Mouse (Mus musculus): ENCODE data around the gene Acap3. TPM values are rescaled to one million over a fixed set of nuclear protein-coding genes. Genes with fewer than 3 reads are reported as not detected.

Gene Acap3
- total and polyA plus RNA-seq, 3 experiments: 24.5 to 39.1 TPM; not detected in 1

- TF ChIP-seq USF1 (IDR thresholded peaks at IDR 0.05; ENCODE audit: low read depth, low read length): no peak
- TF ChIP-seq ZKSCAN1 (IDR thresholded peaks at IDR 0.05; ENCODE audit: low read depth, low read length): no peak
- no peak for TF ChIP-seq POLR2AphosphoS2 (IDR thresholded peaks at IDR 0.05; ENCODE audit: low read length)
- TF ChIP-seq GABPA (IDR thresholded peaks at IDR 0.05; ENCODE audit: low read depth, low read length): peak; percentile 65; the same call in 1 of the 2 replicates
- TF ChIP-seq CHD2 (IDR thresholded peaks at IDR 0.05; ENCODE audit: low read length): no peak
- no peak for TF ChIP-seq TBP (IDR thresholded peaks at IDR 0.05; ENCODE audit: low read depth, low read length)
- TF ChIP-seq RAD21 (IDR thresholded peaks at IDR 0.05; ENCODE audit: low read depth, low read length): no peak
- peak; percentile 71 for TF ChIP-seq MXI1 (IDR thresholded peaks at IDR 0.05; ENCODE audit: low read depth, low read length)
- TF ChIP-seq ZC3H11A (IDR thresholded peaks at IDR 0.05; ENCODE audit: low read depth, low read length): no peak
- TF ChIP-seq TCF12 (IDR thresholded peaks at IDR 0.05; ENCODE audit: low read depth, low read length): no peak; the same call in 1 of the 2 replicates
These were observed 2.8 kb downstream of the Acap3 start (continued) for GRCm38 (mm10) chr4:155894311-155894881.

GRCm38 (mm10) chr4:155895216-155895615 lies 3.6 kb downstream of the Acap3 start:
- H3K36me3 ChIP-seq (ENCODE audit: control insufficient read depth in 1 of 2, insufficient read depth in 2 of 2, low read length in 2 of 2): peaks cover 2 to 4% of the 10 kb centered on the region in 2 experiments; a peak in 3 of 4 replicates

GRCm38 (mm10) chr4:155895826-155896225 lies 4.2 kb downstream of the Acap3 start:
- Histone ChIP-seq H3K27ac (ENCODE audit: control insufficient read depth, low read depth, low read length) (no peak overlapping the region), H3K9ac (ENCODE audit: control insufficient read depth, low read depth, low read length, poor library complexity, severe bottlenecking) (no peak overlapping the region), H3K27me3 (ENCODE audit: control insufficient read depth in 1 of 2, insufficient read depth in 2 of 2, low read length in 2 of 2) (no peaks in the 10 kb centered on the region), H3K4me1 (ENCODE audit: control insufficient read depth in 1 of 2, insufficient read depth in 2 of 2, low read length in 2 of 2) (peaks cover 2 to 17% of the 10 kb centered on the region in 2 experiments; a peak in 3 of 4 replicates), H3K4me3 (ENCODE audit: control insufficient read depth in 1 of 2, insufficient read depth in 1 of 2, low read depth in 2 of 2, low read length in 2 of 2) (no peak overlapping the region), H3K36me3 (ENCODE audit: control insufficient read depth in 1 of 2, insufficient read depth in 2 of 2, low read length in 2 of 2) (peaks cover 2 to 4% of the 10 kb centered on the region in 2 experiments; a peak in 3 of 4 replicates), H3K9me3 (replicated peaks; ENCODE audit: insufficient read depth, low read length) (no peaks in the 10 kb centered on the region), H3K79me2 (ENCODE audit: control insufficient read depth, insufficient read depth, low read length, poor library complexity) (peaks cover 42% of the 10 kb centered on the region)
- DNase-seq (ENCODE audit: low read depth, low spot score): no peak
- TF ChIP-seq BHLHE40 (IDR thresholded peaks at IDR 0.05; ENCODE audit: borderline replicate concordance, low read depth, low read length) (no peak), CTCF (IDR thresholded peaks at IDR 0.05 in 2 of 3, conservative IDR thresholded peaks at IDR 0.05 in 1 of 3; ENCODE audit: control insufficient read depth in 1 of 3, insufficient read depth in 1 of 3, low read depth in 2 of 3, low read length in 3 of 3, poor library complexity in 1 of 3, severe bottlenecking in 1 of 3) (no peak), POLR2AphosphoS5 (IDR thresholded peaks at IDR 0.05; ENCODE audit: borderline replicate concordance, low read depth, low read length) (no peak), TCF12 (IDR thresholded peaks at IDR 0.05; ENCODE audit: low read depth, low read length) (no peak), UBTF (IDR thresholded peaks at IDR 0.05; ENCODE audit: borderline replicate concordance, insufficient read depth, low read depth, low read length) (no peak), NRF1 (IDR thresholded peaks at IDR 0.05; ENCODE audit: insufficient read depth, low read depth, low read length, poor library complexity, severe bottlenecking) (no peak), MAZ (IDR thresholded peaks at IDR 0.05; ENCODE audit: low read depth, low read length) (no peak), SMC3 (IDR thresholded peaks at IDR 0.05; ENCODE audit: low read depth, low read length) (no peak), TAL1 (IDR thresholded peaks at IDR 0.05; ENCODE audit: low read length) (no peak)

More at GRCm38 (mm10) chr4:155895216-155895615, 3.6 kb downstream of the Acap3 start:
- no peak overlapping the region for H3K9ac ChIP-seq (ENCODE audit: control insufficient read depth, low read depth, low read length, poor library complexity, severe bottlenecking)
- H3K79me2 ChIP-seq (ENCODE audit: control insufficient read depth, insufficient read depth, low read length, poor library complexity): peaks cover 48% of the 10 kb centered on the region
- peaks cover 5 to 17% of the 10 kb centered on the region in 2 experiments; a peak in 3 of 4 replicates for H3K4me1 ChIP-seq (ENCODE audit: control insufficient read depth in 1 of 2, insufficient read depth in 2 of 2, low read length in 2 of 2)
- no peak overlapping the region for H3K27ac ChIP-seq (ENCODE audit: control insufficient read depth, low read depth, low read length)
- TF ChIP-seq USF2 (IDR thresholded peaks at IDR 0.05; ENCODE audit: borderline replicate concordance in 1 of 2, insufficient read depth in 1 of 2, low read depth in 1 of 2, low read length in 2 of 2): no peak
- no peak for TF ChIP-seq CHD2 (IDR thresholded peaks at IDR 0.05; ENCODE audit: low read length)
- TF ChIP-seq ZC3H11A (IDR thresholded peaks at IDR 0.05; ENCODE audit: low read depth, low read length): no peak
- TF ChIP-seq RAD21 (IDR thresholded peaks at IDR 0.05; ENCODE audit: low read depth, low read length): no peak
- no peak for TF ChIP-seq CHD1 (IDR thresholded peaks at IDR 0.05; ENCODE audit: low read depth, low read length)
- no peak for TF ChIP-seq MAFK (IDR thresholded peaks at IDR 0.05; ENCODE audit: borderline replicate concordance, low read depth, low read length)
- no peak for TF ChIP-seq SIN3A (IDR thresholded peaks at IDR 0.05; ENCODE audit: low read length)
- no peak for TF ChIP-seq NRF1 (IDR thresholded peaks at IDR 0.05; ENCODE audit: insufficient read depth, low read depth, low read length, poor library complexity, severe bottlenecking)
- no peak for TF ChIP-seq KAT2A (conservative IDR thresholded peaks at IDR 0.05; ENCODE audit: low read depth, low read length)
- TF ChIP-seq E2F4 (IDR thresholded peaks at IDR 0.05; ENCODE audit: borderline replicate concordance, low read depth, low read length): no peak
- TF ChIP-seq MYC (IDR thresholded peaks at IDR 0.05; ENCODE audit: low read depth, low read length): no peak
- TF ChIP-seq TAL1 (IDR thresholded peaks at IDR 0.05; ENCODE audit: low read length): no peak
- no peak for TF ChIP-seq MYB (IDR thresholded peaks at IDR 0.05; ENCODE audit: low read depth, low read length)
- no peak for TF ChIP-seq BHLHE40 (IDR thresholded peaks at IDR 0.05; ENCODE audit: borderline replicate concordance, low read depth, low read length)
- no peak for TF ChIP-seq EP300 (IDR thresholded peaks at IDR 0.05; ENCODE audit: low read depth in 1 of 2, low read length in 2 of 2)
- no peak overlapping the region for H3K4me3 ChIP-seq (ENCODE audit: control insufficient read depth in 1 of 2, insufficient read depth in 1 of 2, low read depth in 2 of 2, low read length in 2 of 2)
- H3K27me3 ChIP-seq (ENCODE audit: control insufficient read depth in 1 of 2, insufficient read depth in 2 of 2, low read length in 2 of 2): no peaks in the 10 kb centered on the region
- no peak for DNase-seq (ENCODE audit: low read depth, low spot score)
- no peaks in the 10 kb centered on the region for H3K9me3 ChIP-seq (replicated peaks; ENCODE audit: insufficient read depth, low read length)

Data from MEL (cell line).